Mouse (Mus musculus) hindbrain, embryonic 16.5 days (tissue): ENCODE measurements around the gene Stum. TPM values are rescaled to one million over a fixed set of nuclear protein-coding genes. Genes with fewer than 3 reads are reported as not detected.

Experiments used
- ATAC-seq: fragments of 200-750 bp; cut with Nextera tagmentation; 2 replicates; pipeline ENCODE4 v1.8.0; 2017; ENCODE audit warnings: moderate TSS enrichment, moderate library complexity
- H3K27ac ChIP-seq: fragments of 300-500 bp; sonication (generic); 2 replicates; pipeline ENCODE4 v1.5.1; 2014; ENCODE audit warnings: low read depth, mild to moderate bottlenecking, control low read depth, low read length, moderate library complexity
- H3K27me3 ChIP-seq: fragments of 300-500 bp; sonication (generic); replicated peaks from 2 replicates; pipeline ENCODE4 v1.6.1; 2014; ENCODE audit warnings: low read length; ENCODE audit not compliant: control insufficient read depth, insufficient read depth
- H3K36me3 ChIP-seq: fragments of 300-500 bp; sonication (generic); 2 replicates; pipeline ENCODE4 v1.6.1; 2014; ENCODE audit warnings: mild to moderate bottlenecking, low read length, moderate library complexity, mixed read lengths; ENCODE audit not compliant: control insufficient read depth, insufficient read depth
- H3K4me1 ChIP-seq: fragments of 300-500 bp; sonication (generic); 2 replicates; pipeline ENCODE4 v1.6.1; 2014; ENCODE audit warnings: low read depth, low read length; ENCODE audit not compliant: control insufficient read depth, insufficient read depth
- H3K4me2 ChIP-seq: fragments of 300-500 bp; sonication (generic); 2 replicates; pipeline ENCODE4 v1.6.1; 2014; ENCODE audit warnings: mild to moderate bottlenecking, low read length, control low read depth, moderate library complexity
- H3K4me3 ChIP-seq: fragments of 300-500 bp; sonication (generic); 2 replicates; pipeline ENCODE4 v1.5.1; 2014; ENCODE audit warnings: mild to moderate bottlenecking, low read length, control low read depth, moderate library complexity
- H3K9ac ChIP-seq: fragments of 300-500 bp; sonication (generic); 2 replicates; pipeline ENCODE4 v1.6.1; 2014; ENCODE audit warnings: low read depth, mild to moderate bottlenecking, control low read depth, low read length, moderate library complexity
- H3K9me3 ChIP-seq: fragments of 300-500 bp; sonication (generic); 2 replicates; pipeline ENCODE4 v1.6.1; 2014; ENCODE audit warnings: mild to moderate bottlenecking, low read length, moderate library complexity; ENCODE audit not compliant: control insufficient read depth
- WGBS: fragments of 180-500 bp; shearing (Covaris S2); extraction: QIAGEN DNeasy Blood & Tissue Kit; methylation state at CpG from one replicate; pipeline ENCODE4 v1.1.7; 2014; 5-methylcytosine and 5-hydroxymethylcytosine counted together
- polyA plus RNA-seq: library from polyadenylated mRNA; unstranded; fragments of >200 nt; fragmentation: Nextera tagmentation; extraction: Ambion mirVana; gene quantifications from 2 replicates; pipeline ENCODE4 v1.2.1, GENCODE M21; 2015

Gene Stum
- polyA plus RNA-seq, 1 experiment from 2014 or later = 18.6 TPM

- H3K27ac ChIP-seq = no peak overlapping the region
- no peak for ATAC-seq
- no peak overlapping the region; the same call in 1 of the 2 replicates for H3K4me3 ChIP-seq
- H3K4me1 ChIP-seq = peaks cover 24% of the 10 kb centered on the region
- H3K9ac ChIP-seq = no peak overlapping the region
- H3K27me3 ChIP-seq = peaks cover 13% of the 10 kb centered on the region
- peak overlapping the region; percentile 71 for H3K4me2 ChIP-seq
- 52% methylated on average over 8 of the region's 8 CpGs for WGBS
- no peaks in the 10 kb centered on the region for H3K9me3 ChIP-seq
- H3K36me3 ChIP-seq = no peaks in the 10 kb centered on the region
These were observed 2.0 kb downstream of the Stum start for GRCm38 (mm10) chr1:180481331-180481730.

GRCm38 (mm10) chr1:180480325-180480724, 3.0 kb downstream of the Stum start:
- H3K36me3 ChIP-seq = no peaks in the 10 kb centered on the region
- 39% methylated on average over 6 of the region's 6 CpGs for WGBS

DNA sequence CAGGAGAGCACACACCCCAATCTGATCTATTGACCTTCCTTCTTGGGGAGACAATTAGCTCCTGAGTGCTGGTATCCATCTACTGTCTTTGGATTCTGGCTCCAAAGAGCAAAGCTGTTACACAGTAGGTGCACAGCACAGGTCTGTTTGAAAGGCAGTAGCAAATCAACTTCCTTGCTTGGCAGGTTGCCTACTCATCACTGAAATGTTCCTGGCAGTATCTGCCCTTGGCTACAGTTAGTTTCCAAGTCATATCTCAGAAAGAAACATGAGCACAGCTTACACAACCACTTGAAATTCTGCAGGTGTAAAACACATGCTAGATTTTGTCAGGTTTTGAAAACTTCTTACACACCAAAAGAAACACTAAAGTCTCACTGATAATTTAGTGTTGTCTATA, 9.7 kb downstream of the Stum start:
- Histone ChIP-seq H3K27me3 (no peaks in the 10 kb centered on the region), H3K4me1 (no peaks in the 10 kb centered on the region), H3K9me3 (no peaks in the 10 kb centered on the region), H3K27ac (no peak overlapping the region), H3K36me3 (no peaks in the 10 kb centered on the region), H3K4me2 (no peak overlapping the region), H3K9ac (no peak overlapping the region), H3K4me3 (no peak overlapping the region)
- ATAC-seq = no peak

More at GRCm38 (mm10) chr1:180480325-180480724, 3.0 kb downstream of the Stum start:
- Histone ChIP-seq H3K4me3 (no peak overlapping the region), H3K4me2 (no peak overlapping the region), H3K4me1 (peaks cover 24% of the 10 kb centered on the region), H3K27me3 (peaks cover 9% of the 10 kb centered on the region), H3K27ac (no peak overlapping the region), H3K9me3 (no peaks in the 10 kb centered on the region), H3K9ac (no peak overlapping the region)
- no peak for ATAC-seq

DNA sequence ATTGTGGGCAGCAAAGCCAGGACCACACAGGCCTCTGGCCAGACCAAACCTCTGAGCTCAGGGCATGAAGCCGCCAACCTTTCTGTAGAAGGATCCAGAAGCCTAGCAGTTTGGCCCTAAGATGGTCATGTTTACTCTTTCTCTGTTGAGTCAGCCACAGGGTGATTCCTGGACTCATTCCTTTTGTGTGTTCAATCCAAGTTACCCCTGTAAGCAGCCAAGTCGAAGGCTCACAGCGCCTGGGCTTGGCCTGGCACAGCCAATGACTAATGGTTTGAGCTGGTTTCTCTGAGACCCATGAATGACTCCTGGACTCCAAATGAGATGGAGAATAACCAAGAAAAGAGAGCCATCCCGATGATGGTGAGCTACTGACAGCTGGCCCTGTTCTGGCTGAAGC, 15.3 kb downstream of the Stum start:
- no peak overlapping the region for H3K4me3 ChIP-seq
- 88% methylated on average over 4 of the region's 4 CpGs for WGBS
- H3K9me3 ChIP-seq = no peaks in the 10 kb centered on the region
- no peak for ATAC-seq
- H3K36me3 ChIP-seq = no peaks in the 10 kb centered on the region
- no peaks in the 10 kb centered on the region for H3K27me3 ChIP-seq
- H3K4me1 ChIP-seq = no peaks in the 10 kb centered on the region
- H3K9ac ChIP-seq = no peak overlapping the region
- H3K27ac ChIP-seq = no peak overlapping the region
- no peak overlapping the region for H3K4me2 ChIP-seq

DNA sequence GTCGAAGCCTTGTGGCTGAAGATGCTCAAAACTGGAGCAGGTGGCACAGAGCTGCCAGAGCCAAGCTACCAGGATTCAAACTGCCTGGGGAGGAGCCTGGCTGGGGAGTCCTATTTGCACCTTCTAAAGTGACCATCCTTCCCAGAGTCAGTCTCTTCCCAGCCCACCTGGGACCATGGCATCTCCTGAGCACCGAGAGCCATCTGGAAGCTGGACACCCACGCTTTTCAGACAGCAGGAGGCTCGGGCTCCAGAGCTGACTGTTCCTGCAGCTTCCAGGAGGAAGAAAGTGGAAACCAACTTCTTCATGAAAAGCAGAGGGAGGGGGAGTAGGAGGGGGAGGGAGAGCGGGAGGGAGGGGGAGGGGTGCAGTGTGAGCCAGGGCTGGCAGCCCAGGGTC, 17.7 kb downstream of the Stum start:
- Histone ChIP-seq H3K9ac (no peak overlapping the region), H3K9me3 (no peaks in the 10 kb centered on the region), H3K4me2 (no peak overlapping the region), H3K4me3 (no peak overlapping the region), H3K27ac (no peak overlapping the region), H3K4me1 (peaks cover 10% of the 10 kb centered on the region; the same call in 1 of the 2 replicates), H3K27me3 (no peaks in the 10 kb centered on the region), H3K36me3 (no peaks in the 10 kb centered on the region)
- 75% methylated on average over 5 of the region's 5 CpGs for WGBS
- no peak for ATAC-seq

GRCm38 (mm10) chr1:180464357-180464756, 18.9 kb downstream of the Stum start:
- H3K4me3 ChIP-seq = no peak overlapping the region
- WGBS = 71% methylated on average over 5 of the region's 5 CpGs
- no peaks in the 10 kb centered on the region for H3K36me3 ChIP-seq
- no peak overlapping the region for H3K9ac ChIP-seq
- no peak overlapping the region for H3K4me2 ChIP-seq
- H3K27me3 ChIP-seq = no peaks in the 10 kb centered on the region
- H3K27ac ChIP-seq = no peak overlapping the region
- ATAC-seq = no peak
- no peaks in the 10 kb centered on the region for H3K9me3 ChIP-seq
- H3K4me1 ChIP-seq = peaks cover 13% of the 10 kb centered on the region

- H3K4me1 ChIP-seq = peaks cover 24% of the 10 kb centered on the region
- no peak overlapping the region for H3K27ac ChIP-seq
- H3K9ac ChIP-seq = no peak overlapping the region
- 72% methylated on average over 5 of the region's 5 CpGs for WGBS
- no peaks in the 10 kb centered on the region for H3K36me3 ChIP-seq
- H3K4me2 ChIP-seq = no peak overlapping the region
- H3K9me3 ChIP-seq = no peaks in the 10 kb centered on the region
- no peak for ATAC-seq
- no peaks in the 10 kb centered on the region for H3K27me3 ChIP-seq
- no peak overlapping the region for H3K4me3 ChIP-seq
These were observed 20.3 kb downstream of the Stum start for GRCm38 (mm10) chr1:180462983-180463475.

GRCm38 (mm10) chr1:180462396-180462795, 20.9 kb downstream of the Stum start:
- H3K27ac ChIP-seq = no peak overlapping the region

GRCm38 (mm10) chr1:180460721-180461120, 22.6 kb downstream of the Stum start:
- Histone ChIP-seq H3K4me1 (peaks cover 30% of the 10 kb centered on the region), H3K4me2 (no peak overlapping the region), H3K27ac (no peak overlapping the region), H3K36me3 (no peaks in the 10 kb centered on the region), H3K4me3 (no peak overlapping the region), H3K27me3 (no peaks in the 10 kb centered on the region), H3K9me3 (no peaks in the 10 kb centered on the region), H3K9ac (no peak overlapping the region)
- ATAC-seq = peak; percentile 3; the same call in 1 of the 2 replicates
- 50% methylated on average over 5 of the region's 5 CpGs for WGBS

More at GRCm38 (mm10) chr1:180462396-180462795, 20.9 kb downstream of the Stum start:
- Histone ChIP-seq H3K9me3 (no peaks in the 10 kb centered on the region), H3K4me3 (no peak overlapping the region), H3K9ac (no peak overlapping the region), H3K27me3 (no peaks in the 10 kb centered on the region), H3K4me1 (peaks cover 30% of the 10 kb centered on the region), H3K36me3 (no peaks in the 10 kb centered on the region), H3K4me2 (no peak overlapping the region)
- WGBS = 91% methylated on average over 5 of the region's 5 CpGs
- no peak for ATAC-seq

DNA sequence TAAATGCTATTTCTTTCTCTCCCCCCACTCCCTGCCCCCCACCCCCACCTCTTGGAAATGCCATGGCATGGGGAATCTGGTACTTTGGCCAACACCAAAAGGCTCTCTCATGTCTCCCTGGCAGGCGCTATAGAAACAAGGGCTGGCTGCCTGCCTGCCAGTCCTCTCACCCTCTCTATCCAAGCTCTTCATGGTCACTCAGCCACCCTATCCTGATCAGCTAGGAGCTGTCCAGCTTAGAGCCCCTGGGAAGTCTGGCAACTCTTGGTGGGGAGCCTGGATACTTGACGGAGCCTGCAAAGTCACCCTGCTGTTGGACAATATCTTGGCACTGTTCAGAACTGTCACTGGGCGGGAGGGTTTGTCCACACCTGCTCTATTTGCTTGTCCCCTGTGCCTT, 24.6 kb downstream of the Stum start:
- H3K27ac ChIP-seq = no peak overlapping the region; the same call in 1 of the 2 replicates
- 69% methylated on average over 3 of the region's 3 CpGs for WGBS
- H3K27me3 ChIP-seq = no peaks in the 10 kb centered on the region
- H3K4me3 ChIP-seq = no peak overlapping the region
- peak; percentile 78 for ATAC-seq
- no peaks in the 10 kb centered on the region for H3K36me3 ChIP-seq
- H3K4me1 ChIP-seq = peaks cover 30% of the 10 kb centered on the region
- H3K4me2 ChIP-seq = no peak overlapping the region
- H3K9me3 ChIP-seq = no peaks in the 10 kb centered on the region
- H3K9ac ChIP-seq = 0 out of 2 replicates have a peak overlapping the region, but pooled peaks have one; percentile 14
